Mouse (Mus musculus) c-Kit-positive CD71-positive TER-119-negative erythroid progenitor cells, embryonic 14.5 days (primary cell): ENCODE results near the gene Pde4b.

ENCODE experiments used
- DNase-seq: peaks from one replicate; pipeline ENCODE4 v3.0.0-alpha.2; 2013; ENCODE audit warnings: low read depth

Pde4b gene

DNA sequence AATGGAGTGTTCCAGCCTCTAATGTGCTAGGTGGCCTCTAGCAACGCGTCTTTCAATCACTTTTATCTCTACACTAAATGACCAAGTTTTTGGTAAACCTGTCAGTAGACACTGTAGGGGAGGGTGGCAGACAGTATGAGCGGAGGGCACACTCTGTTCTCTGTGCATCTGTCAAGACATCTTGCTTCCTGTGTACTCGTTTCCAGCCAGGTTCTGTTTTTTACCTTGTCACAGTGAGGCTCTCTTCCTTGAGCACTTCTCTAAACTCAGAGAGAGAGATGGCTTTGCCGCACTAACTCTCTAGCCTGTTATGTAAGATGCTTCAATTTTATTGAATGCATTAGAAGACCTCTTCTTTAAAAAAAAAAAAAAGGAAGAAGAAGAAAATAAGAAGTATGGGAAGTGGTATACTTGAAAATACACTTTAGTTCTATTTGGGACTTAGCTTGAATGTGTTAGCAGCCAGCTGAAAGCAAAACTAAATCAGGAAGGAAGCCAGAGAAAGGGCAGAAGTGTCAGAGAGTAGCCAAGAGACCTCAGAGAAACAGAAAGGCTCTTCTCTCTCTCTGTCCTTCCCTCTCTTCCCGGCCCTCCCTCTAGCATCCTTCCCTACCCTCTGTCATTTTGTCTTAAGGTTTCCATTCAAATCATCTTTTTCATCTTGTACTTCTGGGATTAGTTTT, 202.8 kb downstream of the Pde4b start:
- no peak for DNase-seq

DNA sequence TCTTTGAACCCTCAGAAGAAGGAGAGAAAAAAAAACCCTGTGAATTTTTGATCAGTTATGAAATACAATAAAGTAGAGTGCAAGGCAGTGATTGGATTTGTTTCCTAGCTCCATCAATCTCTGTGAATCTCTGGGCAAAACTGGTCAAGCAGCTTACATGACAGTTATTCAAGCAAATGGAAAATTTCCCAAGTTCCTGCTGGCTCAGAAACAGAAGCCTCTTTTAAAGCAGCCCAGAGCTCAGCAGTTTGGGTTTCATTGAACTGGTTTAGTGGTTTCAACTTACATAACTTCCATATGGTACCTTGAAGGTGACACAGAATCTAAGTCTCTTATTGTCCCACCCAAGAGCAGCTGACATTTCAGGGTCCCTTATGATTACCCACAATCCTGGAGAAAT, 210.2 kb downstream of the Pde4b start:
- no peak for DNase-seq

DNA sequence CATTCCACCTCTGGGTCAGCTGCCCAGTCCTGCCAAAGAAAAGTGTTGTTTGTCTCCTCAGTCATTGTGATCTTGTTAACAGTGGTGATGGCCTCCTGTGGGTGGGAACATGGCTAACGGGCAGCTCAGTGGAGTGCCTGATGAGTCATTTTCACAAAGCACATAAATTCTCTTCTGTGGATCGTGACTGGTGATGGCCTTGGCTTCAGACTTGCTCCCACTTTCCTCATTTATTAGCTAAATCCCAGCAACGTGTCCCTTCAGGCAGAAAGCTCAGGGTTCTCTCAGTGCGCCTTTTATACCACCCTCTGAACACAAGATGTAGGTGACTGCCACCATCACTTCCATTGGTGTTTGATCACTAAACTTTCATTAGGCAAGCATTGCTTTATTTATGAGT, 215.2 kb downstream of the Pde4b start:
- no peak for DNase-seq

DNA sequence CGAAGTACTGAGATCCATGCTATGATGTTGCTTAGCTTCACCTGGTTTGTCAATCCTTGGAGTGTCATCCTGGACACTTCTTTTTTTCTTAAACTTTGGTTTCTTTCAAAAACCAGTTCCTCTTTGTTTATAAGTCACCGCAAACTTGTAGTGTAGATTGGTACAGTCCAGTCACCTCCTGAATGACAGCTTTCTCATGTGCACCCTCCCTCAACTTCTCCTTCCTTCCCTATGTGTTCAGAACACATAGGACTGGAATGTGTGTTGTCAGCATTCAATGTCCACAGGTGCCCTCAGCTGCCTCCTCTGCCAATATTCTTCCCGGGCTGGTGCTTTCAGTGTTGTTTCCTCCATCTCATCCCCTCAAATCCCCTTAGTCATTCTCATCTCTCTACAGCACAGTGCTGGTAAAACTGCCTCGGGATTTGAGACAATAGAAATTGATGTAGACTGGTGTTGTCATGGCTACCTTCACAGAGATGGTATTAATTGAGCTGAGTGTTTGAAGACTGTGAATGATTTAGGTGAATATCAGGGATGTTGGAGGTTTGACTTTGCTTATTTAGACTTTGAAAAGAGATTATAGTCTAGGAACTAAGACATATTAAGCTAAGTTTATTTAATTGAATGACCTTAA, 220.4 kb downstream of the Pde4b start:
- no peak for DNase-seq

DNA sequence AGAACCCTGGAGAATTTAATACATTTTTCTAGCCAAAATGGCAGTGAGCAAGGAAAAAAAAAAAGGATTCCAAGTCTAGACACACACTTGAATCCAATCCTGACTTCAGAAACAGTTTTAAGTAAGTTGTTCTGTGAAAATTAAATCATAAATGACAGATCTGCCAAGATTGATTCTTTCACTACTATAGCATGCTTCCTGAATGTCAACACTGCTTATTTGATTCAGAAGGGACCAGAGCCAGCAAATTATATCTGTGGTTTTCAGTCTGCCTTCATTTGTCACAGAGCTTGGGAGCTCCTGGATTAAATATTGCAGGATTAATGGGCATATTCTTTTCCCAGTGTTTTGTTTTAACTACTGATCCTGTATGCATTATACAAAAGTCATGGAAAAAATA, 223.3 kb downstream of the Pde4b start:
- no peak for DNase-seq

DNA sequence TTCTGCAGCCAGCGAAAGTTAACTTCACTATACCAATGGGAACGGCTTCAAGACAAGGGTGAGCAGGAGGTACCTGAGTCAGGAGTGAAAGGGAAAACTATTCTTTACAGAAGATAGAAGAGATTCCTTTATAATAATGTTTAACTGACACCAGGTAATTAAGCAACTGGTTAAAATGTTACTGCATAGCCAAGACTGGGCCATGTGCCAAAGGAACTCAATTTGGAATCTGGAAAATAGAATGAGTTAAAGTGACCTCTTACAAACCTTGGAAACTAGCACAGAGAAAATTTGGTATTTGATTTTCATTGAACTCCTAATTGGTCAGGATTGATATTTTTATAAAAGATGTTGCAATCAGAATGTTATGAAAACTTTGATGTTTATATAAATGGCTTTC, 228.7 kb downstream of the Pde4b start:
- no peak for DNase-seq

DNA sequence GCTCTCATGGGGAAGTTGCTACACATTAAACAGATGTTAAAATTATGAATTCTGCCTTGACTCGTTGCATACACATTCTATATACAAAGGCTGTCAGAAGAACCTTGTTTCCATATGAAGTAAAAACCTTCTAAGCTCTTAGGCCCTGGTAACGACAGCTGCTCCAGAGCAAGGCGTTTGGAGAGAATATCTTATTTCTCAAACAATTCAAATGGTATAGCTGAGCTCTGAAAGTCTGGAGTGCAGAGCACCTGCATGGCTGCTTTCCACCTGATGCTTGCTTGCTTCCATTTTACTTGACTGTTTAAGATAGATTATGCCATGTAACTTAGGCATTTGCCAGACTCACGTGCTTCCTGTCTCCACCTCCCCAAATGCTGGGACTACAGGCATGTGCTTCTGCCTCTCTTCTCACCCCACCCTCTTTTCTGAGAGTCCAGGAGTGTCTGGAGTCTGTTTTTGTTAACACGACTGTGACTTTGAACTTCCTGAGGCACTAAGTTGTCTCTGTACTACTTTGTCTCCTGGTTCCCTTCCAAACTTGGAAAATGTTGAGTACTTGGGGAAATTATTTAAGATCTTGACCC, 229.4 kb downstream of the Pde4b start:
- no peak for DNase-seq

DNA sequence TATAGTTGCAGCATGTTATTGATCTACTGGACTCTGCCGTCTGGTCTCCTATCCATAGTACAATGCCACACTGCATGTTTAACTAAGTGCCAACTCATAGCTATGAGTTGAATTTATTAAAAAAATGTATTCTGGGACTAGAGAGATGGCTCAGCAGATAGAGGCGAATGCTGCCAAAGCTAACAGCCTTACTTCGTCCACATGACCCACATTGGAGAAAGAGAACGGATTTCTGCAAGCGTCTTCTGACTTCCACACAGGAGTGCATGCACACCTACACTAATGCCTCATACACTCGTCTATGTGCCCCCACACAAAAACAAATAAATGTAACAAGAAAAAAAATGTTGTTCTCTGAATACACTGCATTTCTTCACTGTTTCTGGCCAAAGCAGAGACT, 231.3 kb downstream of the Pde4b start:
- DNase-seq: no peak

DNA sequence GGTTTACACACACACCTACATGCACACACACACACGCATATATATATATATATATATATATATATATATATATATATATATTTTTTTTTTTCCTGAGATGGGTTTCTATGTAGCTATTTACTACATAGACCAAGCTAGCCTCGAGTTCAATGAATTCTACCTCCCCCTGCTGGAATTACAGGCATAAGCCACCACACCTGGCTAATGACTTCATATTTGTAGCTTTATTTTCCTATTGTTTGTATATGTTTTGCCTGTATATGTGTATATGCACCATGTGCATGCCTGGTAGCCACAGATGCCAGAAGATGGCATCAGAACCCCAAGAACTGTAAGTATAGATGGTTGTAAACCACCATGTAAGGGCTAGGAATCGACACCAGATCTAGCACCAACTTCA, 234.0 kb downstream of the Pde4b start:
- DNase-seq: no peak

DNA sequence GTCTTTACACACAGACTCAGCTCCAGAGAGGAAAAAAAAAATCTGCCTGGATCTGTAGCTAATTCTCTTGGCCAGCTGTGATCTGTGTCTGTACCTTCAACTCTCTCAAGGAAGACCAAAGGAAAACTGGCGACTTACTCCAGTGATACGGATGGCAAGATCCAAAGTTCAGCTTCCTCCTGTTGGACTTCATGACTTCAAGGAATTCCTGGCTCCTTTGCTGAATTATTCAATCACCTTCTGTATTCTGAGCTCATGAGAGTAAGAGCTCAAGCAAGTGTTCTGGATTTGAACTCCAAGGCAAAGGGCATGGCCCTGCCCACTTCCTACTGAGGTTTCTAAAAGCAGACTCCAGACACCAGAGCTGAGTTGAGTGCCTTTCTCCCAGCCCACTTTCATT, 245.0 kb downstream of the Pde4b start:
- DNase-seq: no peak

DNA sequence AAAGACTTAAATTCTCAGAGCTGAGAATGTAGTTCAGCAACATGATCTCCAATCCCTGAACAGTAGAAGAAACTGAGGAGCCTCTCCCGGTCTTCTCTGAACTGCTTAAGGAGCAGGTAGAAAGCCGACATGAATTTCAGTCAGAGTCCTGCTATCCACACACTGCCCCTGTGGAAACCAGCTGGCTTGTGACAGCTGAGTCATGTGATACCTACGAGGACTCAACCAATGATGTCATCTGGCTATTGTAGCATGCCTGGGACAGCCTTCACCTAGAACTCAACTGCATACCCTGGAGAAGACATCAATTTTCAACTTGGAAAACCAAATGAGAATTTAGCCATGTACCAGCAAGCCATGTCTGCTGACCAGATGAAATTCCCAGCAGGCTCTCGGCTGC, 245.5 kb downstream of the Pde4b start:
- no peak for DNase-seq

DNA sequence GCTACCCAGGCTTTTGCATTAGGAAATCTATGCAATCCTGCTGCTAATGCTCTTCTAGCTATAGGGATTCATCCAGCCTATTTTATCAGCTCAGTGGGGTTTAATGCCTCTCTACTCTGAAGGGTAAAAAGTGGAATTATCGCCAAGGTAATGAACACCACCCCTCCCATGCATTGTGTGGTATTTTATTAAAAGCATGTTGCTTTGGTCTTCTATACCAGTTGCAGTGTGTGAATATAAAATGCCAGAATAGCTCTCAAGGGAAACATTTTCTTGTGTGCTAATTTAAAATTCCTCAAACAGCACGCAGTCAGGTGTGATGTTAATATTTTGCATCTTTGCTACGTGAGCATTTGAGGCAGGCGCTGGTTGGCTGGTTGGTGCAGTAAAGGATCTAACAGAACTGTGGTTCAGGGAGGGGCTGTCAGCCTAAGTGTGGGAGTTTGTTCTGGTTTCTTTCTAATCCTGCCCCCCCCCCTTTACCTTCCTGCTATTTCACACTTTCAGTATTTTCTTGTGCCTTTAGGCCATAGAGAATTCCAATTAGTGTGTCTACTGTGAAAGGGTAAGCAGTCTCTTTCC, 259.7 kb downstream of the Pde4b start:
- DNase-seq: no peak

DNA sequence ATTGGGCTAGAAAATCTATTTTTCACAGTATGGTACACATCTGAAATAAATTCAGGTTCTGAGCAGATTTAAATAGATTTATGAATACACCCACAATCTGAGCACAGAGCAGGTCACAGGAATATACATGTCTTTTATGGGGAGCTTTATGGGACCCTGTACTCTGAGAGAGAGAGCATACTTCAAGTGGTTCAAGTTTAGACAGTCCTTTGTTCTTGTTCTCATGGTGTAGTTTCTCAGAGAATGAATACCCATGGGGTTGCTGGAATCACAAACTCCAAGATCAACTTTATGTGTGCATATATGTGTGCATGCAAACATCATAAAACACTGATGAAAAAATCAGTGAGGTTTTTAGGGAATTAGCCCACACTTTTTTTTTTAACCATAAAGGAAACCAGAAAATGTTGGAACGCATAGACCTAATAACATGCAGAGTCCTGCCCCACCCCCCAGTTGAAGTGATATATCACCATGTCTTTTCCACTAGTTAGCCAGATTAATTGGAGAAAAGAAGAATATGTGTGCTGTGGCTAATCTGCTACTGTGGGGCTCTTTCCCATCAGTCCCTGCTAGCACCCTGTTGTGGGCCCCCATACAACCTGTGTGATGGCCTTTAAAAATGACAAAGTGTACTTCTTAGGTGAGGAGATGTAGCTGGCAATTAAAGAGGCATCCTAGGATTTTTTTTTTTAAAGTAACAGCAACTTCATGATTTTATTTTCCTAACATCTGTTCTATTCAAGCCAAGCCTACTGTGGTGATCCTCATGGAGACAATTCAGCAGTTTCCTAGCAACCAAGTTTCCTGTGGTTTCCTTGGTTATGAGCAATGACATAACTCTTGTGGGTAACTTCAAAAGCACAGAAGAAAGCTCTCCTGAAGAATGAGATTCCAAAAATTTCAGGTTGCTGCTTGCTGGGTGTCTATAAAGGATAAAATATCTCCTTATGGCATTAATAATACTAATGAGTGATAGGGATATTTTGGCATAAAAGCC, 264.4 kb downstream of the Pde4b start:
- no peak for DNase-seq

DNA sequence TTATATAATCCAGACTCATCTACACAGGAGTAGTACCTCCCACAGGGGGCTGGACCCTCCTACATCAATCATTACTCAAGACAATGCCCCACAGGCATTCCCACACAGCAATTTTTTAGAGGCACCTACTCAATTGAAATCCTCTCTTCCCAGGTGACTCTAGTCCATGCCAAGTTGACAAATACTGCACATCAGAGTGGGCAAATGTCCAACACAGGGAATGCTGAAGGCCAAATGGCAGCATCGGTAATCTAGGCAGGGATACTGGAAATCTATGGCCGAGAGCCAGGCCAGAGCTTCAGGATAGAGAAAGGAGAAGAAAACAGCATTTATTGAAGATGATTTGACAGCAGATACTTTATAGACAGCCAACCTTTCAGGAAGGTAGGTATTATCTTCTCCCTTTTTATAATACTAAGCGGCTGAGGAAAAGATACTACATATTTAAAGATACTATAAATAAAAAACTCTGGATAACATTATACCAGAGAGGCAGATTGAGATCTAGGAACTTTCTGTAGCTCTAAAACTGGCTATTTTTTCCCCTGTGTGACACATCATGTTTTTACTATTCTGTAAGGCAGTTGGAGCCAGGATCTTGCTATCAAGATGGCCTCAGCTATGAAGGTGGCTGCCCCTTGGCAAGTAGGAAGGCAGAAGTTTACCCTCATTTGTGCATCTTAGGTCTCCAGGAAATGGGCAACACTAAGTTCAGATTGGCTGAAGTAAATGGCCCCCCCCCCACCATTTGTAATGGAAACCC, 266.5 kb downstream of the Pde4b start:
- no peak for DNase-seq

DNA sequence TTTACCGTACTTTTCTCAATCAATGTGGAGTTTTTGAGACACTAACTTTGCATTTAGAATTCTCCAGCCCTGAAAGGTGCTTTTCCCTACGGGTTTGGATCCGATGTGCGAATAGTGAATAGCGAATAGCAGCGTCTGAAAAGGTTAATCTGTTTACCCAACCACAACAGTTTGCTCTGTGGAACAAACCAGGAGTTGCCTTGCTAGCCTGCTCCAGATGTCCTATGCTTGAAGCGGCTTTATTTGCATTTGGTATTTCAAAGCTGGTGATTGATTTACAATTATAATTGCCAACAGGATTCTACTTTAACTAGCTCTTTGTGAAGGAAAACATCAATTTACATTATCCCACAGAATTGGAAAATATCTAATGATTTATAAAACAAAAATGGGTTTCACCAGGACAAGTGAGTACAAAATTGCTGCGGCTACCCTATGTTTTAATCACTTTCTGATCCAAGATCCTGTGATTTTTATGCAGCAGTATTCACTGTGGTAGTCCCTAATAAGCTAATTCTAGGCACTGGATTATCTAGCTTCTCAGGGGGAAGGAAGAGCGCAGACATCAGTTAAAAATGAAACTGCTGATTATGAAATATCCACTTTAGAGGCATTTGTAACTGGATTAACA, 280.9 kb downstream of the Pde4b start:
- no peak for DNase-seq

DNA sequence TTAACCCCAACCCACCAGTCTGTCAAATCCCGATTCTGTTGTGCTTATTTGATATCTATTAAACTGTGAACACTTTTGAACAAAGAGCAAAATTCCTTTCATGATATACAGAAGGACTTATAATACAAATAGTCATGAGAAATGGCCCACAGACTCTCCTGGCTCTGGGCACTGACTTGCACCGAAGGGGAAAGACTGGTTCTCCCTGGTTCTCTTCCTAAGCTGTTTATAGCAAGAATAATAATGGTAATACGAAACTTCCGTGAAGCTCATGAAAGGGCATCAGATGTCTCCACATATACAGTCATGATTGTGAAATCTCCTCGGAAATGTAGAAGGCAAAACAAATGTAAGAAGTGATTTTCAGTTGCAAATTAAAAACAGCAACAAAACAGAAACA, 287.3 kb downstream of the Pde4b start:
- DNase-seq: no peak

DNA sequence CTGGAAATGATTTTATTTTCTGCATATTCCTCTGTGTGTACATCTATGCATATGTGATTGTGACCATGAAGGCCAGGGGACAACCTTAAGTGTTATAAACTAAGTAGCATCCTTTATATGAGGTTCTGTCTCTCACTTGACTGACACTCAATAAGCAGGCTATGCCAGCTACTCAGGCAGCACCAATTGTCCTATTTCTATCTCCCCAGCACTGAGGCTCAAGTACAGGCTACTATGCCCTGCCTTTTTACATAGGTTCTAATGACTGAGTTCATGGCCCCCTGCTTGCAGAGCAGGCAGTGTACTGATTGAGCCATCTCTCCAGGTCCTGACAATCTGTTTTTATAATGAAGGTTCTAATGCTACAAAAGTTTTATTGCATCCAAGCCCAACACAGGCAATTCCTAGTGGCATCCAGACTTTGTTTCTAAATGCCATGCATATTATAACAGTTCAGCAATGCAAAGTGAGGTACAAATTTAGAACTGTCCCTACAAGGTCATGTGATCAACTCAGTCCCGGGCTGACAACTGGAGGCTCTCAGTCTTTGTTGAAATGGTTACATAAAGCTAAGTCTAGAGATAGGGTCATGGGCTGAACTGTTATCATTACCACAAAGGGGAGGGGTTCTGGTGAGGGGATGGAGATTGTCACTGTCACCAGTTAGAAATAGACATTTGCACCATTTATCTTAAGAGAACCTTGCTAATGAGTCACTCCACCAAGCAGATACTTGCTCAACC, 295.6 kb downstream of the Pde4b start:
- no peak for DNase-seq

DNA sequence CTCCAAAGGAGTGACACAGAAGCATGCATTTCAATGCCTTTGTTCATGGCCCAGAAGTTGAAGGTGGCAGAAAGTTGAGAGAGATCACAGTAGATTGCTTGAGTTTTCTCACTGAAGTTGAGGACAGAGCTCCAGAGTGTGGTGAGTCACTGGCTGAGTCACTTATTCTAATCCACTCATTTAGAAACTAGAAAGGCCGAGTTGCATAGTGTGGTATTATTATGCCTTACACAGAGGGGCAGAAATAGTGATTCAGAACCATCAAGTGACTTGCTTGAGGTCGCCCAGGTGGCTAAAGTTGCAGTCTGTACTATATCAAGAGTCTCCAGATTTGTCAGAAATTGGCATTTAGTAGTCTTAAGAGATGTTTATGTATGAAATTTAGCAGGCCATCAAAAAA, 306.3 kb downstream of the Pde4b start:
- no peak for DNase-seq

DNA sequence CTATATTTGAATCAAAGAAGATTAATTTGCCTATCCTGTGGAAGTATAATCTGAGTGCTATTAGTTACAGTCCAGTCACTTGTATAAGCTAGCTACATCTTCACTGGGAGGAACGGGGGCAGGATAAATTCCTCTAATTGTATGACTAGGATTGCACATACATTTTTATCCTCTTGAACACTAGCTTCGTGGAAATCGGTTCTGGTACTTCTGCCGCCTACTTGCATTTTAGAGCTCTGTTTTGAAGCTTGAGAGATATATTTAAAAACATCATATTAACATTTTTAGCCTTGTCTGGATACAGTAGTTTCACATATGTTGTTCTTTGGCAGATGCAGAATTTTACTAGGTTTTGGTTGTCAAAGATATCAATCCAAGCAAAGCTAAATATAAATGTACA, 310.0 kb downstream of the Pde4b start:
- DNase-seq: no peak

DNA sequence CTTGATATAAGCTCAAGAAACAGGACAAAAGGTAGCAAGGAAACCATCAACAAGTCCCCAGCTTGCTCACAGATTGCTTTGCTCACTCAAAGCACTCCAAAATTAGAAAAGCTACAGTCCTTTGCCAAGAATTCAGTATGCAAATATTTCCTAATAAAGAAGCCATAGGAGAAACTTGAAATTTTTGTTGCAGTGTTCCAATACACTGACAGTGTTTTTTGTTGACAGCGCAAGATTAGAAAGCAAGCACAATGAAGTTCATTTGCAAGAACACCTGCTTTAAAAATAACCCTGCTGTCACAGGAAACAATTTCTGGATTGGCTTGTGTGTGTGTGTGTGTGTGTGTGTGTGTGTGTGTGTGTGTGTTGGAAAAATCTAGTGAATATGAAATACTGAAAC, 311.2 kb downstream of the Pde4b start:
- DNase-seq: no peak
